Mouse (Mus musculus) liver, embryonic 12.5 days (tissue): ENCODE results near the gene Scamp4. TPM values are rescaled to one million over a fixed set of nuclear protein-coding genes. Genes with fewer than 3 reads are reported as not detected.

Experiments used
- ATAC-seq: fragments of 200-750 bp; cut with Nextera tagmentation; 2 replicates; pipeline ENCODE4 v1.8.0; 2017; ENCODE audit warnings: moderate number of reproducible peaks, mild to moderate bottlenecking, moderate library complexity
- H3K27ac ChIP-seq: fragments of 300-500 bp; sonication (generic); 2 replicates; pipeline ENCODE4 v1.5.1; 2016; ENCODE audit warnings: mild to moderate bottlenecking
- H3K27me3 ChIP-seq: fragments of 300-500 bp; sonication (generic); replicated peaks from 2 replicates; pipeline ENCODE4 v1.6.1; 2016; ENCODE audit warnings: mild to moderate bottlenecking, moderate library complexity
- H3K36me3 ChIP-seq: fragments of 300-500 bp; sonication (generic); 2 replicates; pipeline ENCODE4 v1.6.1; 2016; ENCODE audit warnings: mild to moderate bottlenecking, moderate library complexity
- H3K4me1 ChIP-seq: fragments of 300-500 bp; sonication (generic); 2 replicates; pipeline ENCODE4 v1.6.1; 2016
- H3K4me2 ChIP-seq: fragments of 300-500 bp; sonication (generic); 2 replicates; pipeline ENCODE4 v1.6.1; 2016; ENCODE audit warnings: mild to moderate bottlenecking, moderate library complexity
- H3K4me3 ChIP-seq: fragments of 300-500 bp; sonication (generic); 2 replicates; pipeline ENCODE4 v1.5.1; 2016; ENCODE audit warnings: mild to moderate bottlenecking, moderate library complexity
- H3K9ac ChIP-seq: fragments of 300-500 bp; sonication (generic); 2 replicates; pipeline ENCODE4 v1.6.1; 2016; ENCODE audit warnings: mild to moderate bottlenecking, moderate library complexity
- H3K9me3 ChIP-seq: fragments of 300-500 bp; sonication (generic); replicated peaks from 2 replicates; pipeline ENCODE4 v1.6.1; 2016; ENCODE audit warnings: mild to moderate bottlenecking, moderate library complexity
- WGBS: fragments of 180-500 bp; shearing (Covaris S2); methylation state at CpG from one replicate; pipeline ENCODE4 v1.1.7; 2016; ENCODE audit not compliant: insufficient replicate concordance; 5-methylcytosine and 5-hydroxymethylcytosine counted together
- microRNA-seq: library from miRNA; unstranded; fragments of <30 nt; microRNA quantifications from one replicate; pipeline ENCODE4, GENCODE M21; 2017
- polyA plus RNA-seq: library from polyadenylated mRNA; unstranded; fragments of >200 nt; fragmentation: Nextera tagmentation; extraction: Ambion mirVana; gene quantifications from 2 replicates; pipeline ENCODE4 v1.2.1, GENCODE M21; 2016

Gene Scamp4
- polyA plus RNA-seq, 1 experiment from 2014 or later, result 63.3 TPM

GRCm38 (mm10) chr10:80659213-80659612, 56.5 kb downstream of the Scamp4 start:
- ATAC-seq, result no peak
- H3K9me3 ChIP-seq, result no peaks in the 10 kb centered on the region
- peaks cover 78% of the 10 kb centered on the region for H3K4me1 ChIP-seq
- peak overlapping the region; percentile 88 for H3K27ac ChIP-seq
- 13% methylated on average over 10 of the region's 10 CpGs for WGBS
- H3K27me3 ChIP-seq, result no peaks in the 10 kb centered on the region
- H3K36me3 ChIP-seq, result no peaks in the 10 kb centered on the region
- peak overlapping the region; percentile 61 for H3K9ac ChIP-seq
- H3K4me2 ChIP-seq, result peak overlapping the region; percentile 47
- H3K4me3 ChIP-seq, result peak overlapping the region; percentile 44

GRCm38 (mm10) chr10:80661149-80661548, 58.5 kb downstream of the Scamp4 start:
- 38% methylated on average over 5 of the region's 5 CpGs for WGBS
- no peak for ATAC-seq

GRCm38 (mm10) chr10:80663485-80664196, 61.0 kb downstream of the Scamp4 start:
- H3K4me2 ChIP-seq, result peak overlapping the region; percentile 4; the same call in 1 of the 2 replicates
- no peak overlapping the region for H3K9ac ChIP-seq
- ATAC-seq, result no peak
- no peaks in the 10 kb centered on the region for H3K27me3 ChIP-seq
- H3K4me3 ChIP-seq, result no peak overlapping the region
- peaks cover 69% of the 10 kb centered on the region for H3K4me1 ChIP-seq
- 12% methylated on average over 5 of the region's 5 CpGs for WGBS
- H3K36me3 ChIP-seq, result peaks cover 35% of the 10 kb centered on the region
- H3K27ac ChIP-seq, result peak overlapping the region; percentile 81
- no peaks in the 10 kb centered on the region for H3K9me3 ChIP-seq

More at GRCm38 (mm10) chr10:80661149-80661548, 58.5 kb downstream of the Scamp4 start:
- Histone ChIP-seq H3K27me3 (no peaks in the 10 kb centered on the region), H3K9me3 (no peaks in the 10 kb centered on the region), H3K9ac (no peak overlapping the region), H3K4me3 (no peak overlapping the region), H3K4me1 (peaks cover 79% of the 10 kb centered on the region), H3K4me2 (no peak overlapping the region), H3K27ac (0 out of 2 replicates have a peak overlapping the region, but pooled peaks have one; percentile 56), H3K36me3 (peaks cover 10% of the 10 kb centered on the region)

GRCm38 (mm10) chr10:80664197-80665015, 61.7 kb downstream of the Scamp4 start:
- Histone ChIP-seq H3K9ac (peak overlapping the region; percentile 54), H3K4me3 (peak overlapping the region; percentile 8; the same call in 1 of the 2 replicates), H3K27ac (peak overlapping the region; percentile 81), H3K4me2 (peak overlapping the region; percentile 55), H3K27me3 (no peaks in the 10 kb centered on the region), H3K36me3 (peaks cover 43% of the 10 kb centered on the region), H3K9me3 (no peaks in the 10 kb centered on the region), H3K4me1 (peaks cover 62% of the 10 kb centered on the region)
- WGBS, result 19% methylated on average over 16 of the region's 16 CpGs
- ATAC-seq, result peak; percentile 38; the same call in 1 of the 2 replicates

- no peaks in the 10 kb centered on the region for H3K9me3 ChIP-seq
- 0 out of 2 replicates have a peak, but pooled peaks have one; percentile 16 for ATAC-seq
- peak overlapping the region; percentile 8; the same call in 1 of the 2 replicates for H3K4me3 ChIP-seq
- H3K27ac ChIP-seq, result peak overlapping the region; percentile 81
- peak overlapping the region; percentile 54 for H3K9ac ChIP-seq
- WGBS, result 16% methylated on average over 10 of the region's 10 CpGs
- peak overlapping the region; percentile 55 for H3K4me2 ChIP-seq
- H3K4me1 ChIP-seq, result peaks cover 62% of the 10 kb centered on the region
- H3K36me3 ChIP-seq, result peaks cover 49% of the 10 kb centered on the region
- no peaks in the 10 kb centered on the region for H3K27me3 ChIP-seq
Observed at GRCm38 (mm10) chr10:80665016-80665380, 62.3 kb downstream of the Scamp4 start.

Small RNAs within 50 kb of the gene (microRNA-seq; reads per million reads assigned to microRNA genes)
- gene Mir6912, result not detected

Other genes starting within 250 kb of the Scamp4 start
- gene Plk5, start 246.4 kb upstream of the Scamp4 start, polyA plus RNA-seq, result 0.06 and 0.10 TPM in 2 replicates
- 2.1 TPM in 2 replicates for gene Mex3d, start 215.2 kb upstream of the Scamp4 start, polyA plus RNA-seq
- gene Mbd3, start 203.3 kb upstream of the Scamp4 start, polyA plus RNA-seq, result 134 and 140 TPM in 2 replicates
- 594 and 628 TPM in 2 replicates for gene Uqcr11, start 196.0 kb upstream of the Scamp4 start, polyA plus RNA-seq
- 110 and 115 TPM in 2 replicates for gene Tcf3, start 169.2 kb upstream of the Scamp4 start, polyA plus RNA-seq
- 0.29 and 0.33 TPM in 2 replicates for gene Onecut3, start 108.0 kb upstream of the Scamp4 start, polyA plus RNA-seq
- 0.02 and 0.08 TPM in 2 replicates for gene Atp8b3, start 63.7 kb upstream of the Scamp4 start, polyA plus RNA-seq
- 23.2 and 23.9 TPM in 2 replicates for gene Rexo1, start 41.3 kb upstream of the Scamp4 start, polyA plus RNA-seq
- 24.0 and 24.7 TPM in 2 replicates for gene Klf16, start 25.6 kb upstream of the Scamp4 start, polyA plus RNA-seq
- 86.4 and 88.9 TPM in 2 replicates for gene Abhd17a, start 12.5 kb upstream of the Scamp4 start, polyA plus RNA-seq
- 7.0 and 7.4 TPM in 2 replicates for gene Adat3, start within 50 bp of the Scamp4 start, polyA plus RNA-seq
- gene Gm49322, start 3.1 kb downstream of the Scamp4 start, polyA plus RNA-seq, result 2.6 and 3.0 TPM in 2 replicates
- gene Csnk1g2, start 20.0 kb downstream of the Scamp4 start, polyA plus RNA-seq, result 106 TPM in 2 replicates
- 26.0 and 27.3 TPM in 2 replicates for gene Btbd2, start 54.2 kb downstream of the Scamp4 start, polyA plus RNA-seq
- gene Mknk2, start 75.2 kb downstream of the Scamp4 start, polyA plus RNA-seq, result 124 and 125 TPM in 2 replicates
- gene Mob3a, start 99.1 kb downstream of the Scamp4 start, polyA plus RNA-seq, result 43.9 and 45.3 TPM in 2 replicates
- gene Izumo4, start 99.3 kb downstream of the Scamp4 start, polyA plus RNA-seq, result 10.1 and 10.6 TPM in 2 replicates
- gene Ap3d1, start 139.4 kb downstream of the Scamp4 start, polyA plus RNA-seq, result 36.5 and 38.2 TPM in 2 replicates
- gene Dot1l, start 152.3 kb downstream of the Scamp4 start, polyA plus RNA-seq, result 15.7 TPM in 2 replicates
- 53.5 and 54.1 TPM in 2 replicates for gene Sf3a2, start 195.3 kb downstream of the Scamp4 start, polyA plus RNA-seq
- 134 and 137 TPM in 2 replicates for gene Plekhj1, start 195.8 kb downstream of the Scamp4 start, polyA plus RNA-seq
- 0.07 TPM in 1 of 2 replicates, not detected in the other for gene Amh, start 202.4 kb downstream of the Scamp4 start, polyA plus RNA-seq
- 0.18 and 0.46 TPM in 2 replicates for gene Jsrp1, start 210.6 kb downstream of the Scamp4 start, polyA plus RNA-seq
- 1,528 and 1,635 TPM in 2 replicates for gene Oaz1, start 223.8 kb downstream of the Scamp4 start, polyA plus RNA-seq
- gene Lingo3, start 241.2 kb downstream of the Scamp4 start, polyA plus RNA-seq, result not detected in 2 replicates